Mouse (Mus musculus) MEL (cell line): ENCODE measurements around the gene Pgd. TPM values are rescaled to one million over a fixed set of nuclear protein-coding genes. Genes with fewer than 3 reads are reported as not detected.
A peak's percentile ranks its signal among the peaks of the same experiment; 100 is the strongest.

Experiments
- DNase-seq: peaks from one replicate; pipeline ENCODE4 v3.0.0; 2011; ENCODE audit warnings: low read depth, low spot score
- H3K27ac ChIP-seq: 2 replicates; pipeline ENCODE4 v1.5.1; 2012; ENCODE audit warnings: low read depth, mild to moderate bottlenecking, control low read depth, low read length, moderate library complexity; ENCODE audit not compliant: control insufficient read depth
- H3K27me3 ChIP-seq, 2 experiments: fragments of 150-350 bp in 1 of 2; sonication (generic) in 1 of 2; 2 replicates each; pipeline ENCODE4 v1.6.1; 2012; ENCODE audit warnings: low read length in 2 of 2, mild to moderate bottlenecking in 2 of 2, improper control_type of control experiment in 1 of 2, moderate library complexity in 1 of 2; ENCODE audit not compliant: insufficient read depth in 2 of 2, control insufficient read depth in 1 of 2
- H3K36me3 ChIP-seq, 2 experiments: 2 replicates each; pipeline ENCODE4 v1.6.1; 2012 to 2014; ENCODE audit warnings: low read length in 2 of 2, improper control_type of control experiment in 1 of 2, inconsistent platforms in 1 of 2, mild to moderate bottlenecking in 1 of 2; ENCODE audit not compliant: insufficient read depth in 2 of 2, control insufficient read depth in 1 of 2
- H3K4me1 ChIP-seq, 2 experiments: fragments of 150-350 bp in 1 of 2; sonication (generic) in 1 of 2; 2 replicates each; pipeline ENCODE4 v1.6.1; 2012; ENCODE audit warnings: low read length in 2 of 2, improper control_type of control experiment in 1 of 2, mild to moderate bottlenecking in 1 of 2; ENCODE audit not compliant: insufficient read depth in 2 of 2, control insufficient read depth in 1 of 2
- H3K4me3 ChIP-seq, 2 experiments: fragments of 150-350 bp in 1 of 2; sonication (generic) in 1 of 2; 2 replicates each; pipeline ENCODE4 v1.5.1; 2012; ENCODE audit warnings: low read depth in 2 of 2, low read length in 2 of 2, mild to moderate bottlenecking in 2 of 2, moderate library complexity in 2 of 2, control low read depth in 1 of 2, improper control_type of control experiment in 1 of 2; ENCODE audit not compliant: control insufficient read depth in 1 of 2, insufficient read depth in 1 of 2
- H3K79me2 ChIP-seq: 2 replicates; pipeline ENCODE4 v1.6.1; 2012; ENCODE audit warnings: mild to moderate bottlenecking, low read length, moderate library complexity; ENCODE audit not compliant: control insufficient read depth, poor library complexity, insufficient read depth
- H3K9ac ChIP-seq: 2 replicates; pipeline ENCODE4 v1.6.1; 2012; ENCODE audit warnings: low read depth, mild to moderate bottlenecking, control low read depth, low read length, moderate library complexity; ENCODE audit not compliant: control insufficient read depth, poor library complexity, severe bottlenecking
- H3K9me3 ChIP-seq: fragments of 150-350 bp; sonication (generic); replicated peaks from 2 replicates; pipeline ENCODE4 v1.6.1; 2012; ENCODE audit warnings: mild to moderate bottlenecking, low read length, improper control_type of control experiment, moderate library complexity; ENCODE audit not compliant: insufficient read depth
- BHLHE40 ChIP-seq: IDR thresholded peaks from 2 replicates; pipeline ENCODE4 v1.6.1; 2012; ENCODE audit warnings: low read depth, mild to moderate bottlenecking, inconsistent platforms, low read length, improper control_type of control experiment, borderline replicate concordance
- CHD1 ChIP-seq: IDR thresholded peaks from 2 replicates; pipeline ENCODE4 v1.6.1; 2012; ENCODE audit warnings: low read depth, mild to moderate bottlenecking, inconsistent platforms, low read length, improper control_type of control experiment
- CHD2 ChIP-seq: IDR thresholded peaks from 2 replicates; pipeline ENCODE4 v1.6.1; 2011; ENCODE audit warnings: low read length, improper control_type of control experiment
- CTCF ChIP-seq, 3 experiments: IDR thresholded peaks in 2 of 3; conservative IDR thresholded peaks in 1 of 3; 2 replicates each; pipeline ENCODE4 v1.5.1; 2011 to 2012; ENCODE audit warnings: low read length in 3 of 3, low read depth in 2 of 3, mild to moderate bottlenecking in 2 of 3, improper control_type of control experiment in 1 of 3, inconsistent platforms in 1 of 3, mixed read lengths in 1 of 3, moderate library complexity in 1 of 3; ENCODE audit not compliant: control insufficient read depth in 1 of 3, insufficient read depth in 1 of 3, poor library complexity in 1 of 3, severe bottlenecking in 1 of 3
- E2F4 ChIP-seq: IDR thresholded peaks from 2 replicates; pipeline ENCODE4 v1.6.1; 2011; ENCODE audit warnings: low read depth, low read length, improper control_type of control experiment, borderline replicate concordance
- ELF1 ChIP-seq: IDR thresholded peaks from 2 replicates; pipeline ENCODE4 v1.6.1; 2014; ENCODE audit warnings: low read depth, mild to moderate bottlenecking, inconsistent platforms, low read length, improper control_type of control experiment, moderate library complexity
- EP300 ChIP-seq, 2 experiments: IDR thresholded peaks; 2 replicates each; pipeline ENCODE4 v1.6.1; 2011; ENCODE audit warnings: improper control_type of control experiment in 2 of 2, low read length in 2 of 2, low read depth in 1 of 2, mild to moderate bottlenecking in 1 of 2
- ETS1 ChIP-seq: IDR thresholded peaks from 2 replicates; pipeline ENCODE4 v1.6.1; 2012; ENCODE audit warnings: low read depth, mild to moderate bottlenecking, inconsistent platforms, low read length, improper control_type of control experiment, moderate library complexity
- GABPA ChIP-seq: IDR thresholded peaks from 2 replicates; pipeline ENCODE4 v1.6.1; 2012; ENCODE audit warnings: low read depth, mild to moderate bottlenecking, inconsistent platforms, low read length, improper control_type of control experiment, moderate library complexity
- GATA1 ChIP-seq: IDR thresholded peaks from 2 replicates; pipeline ENCODE4 v1.6.1; 2011; ENCODE audit warnings: low read depth, low read length, improper control_type of control experiment
- HCFC1 ChIP-seq: IDR thresholded peaks from 2 replicates; pipeline ENCODE4 v1.6.1; 2012; ENCODE audit warnings: low read depth, mild to moderate bottlenecking, inconsistent platforms, low read length, improper control_type of control experiment, moderate library complexity
- JUND ChIP-seq: IDR thresholded peaks from 2 replicates; pipeline ENCODE4 v1.6.1; 2011; ENCODE audit warnings: low read depth, mild to moderate bottlenecking, improper control_type of control experiment, low read length
- KAT2A ChIP-seq: conservative IDR thresholded peaks from 2 replicates; pipeline ENCODE4 v1.6.1; 2012; ENCODE audit warnings: low read depth, low read length, improper control_type of control experiment, inconsistent platforms
- MAFK ChIP-seq: IDR thresholded peaks from 2 replicates; pipeline ENCODE4 v1.6.1; 2011; ENCODE audit warnings: low read depth, mild to moderate bottlenecking, low read length, improper control_type of control experiment, borderline replicate concordance
- MAX ChIP-seq: IDR thresholded peaks from 2 replicates; pipeline ENCODE4 v1.6.1; 2011; ENCODE audit warnings: low read length, improper control_type of control experiment
- MAZ ChIP-seq: IDR thresholded peaks from 2 replicates; pipeline ENCODE4 v1.6.1; 2012; ENCODE audit warnings: low read depth, mild to moderate bottlenecking, inconsistent platforms, low read length, improper control_type of control experiment
- MEF2A ChIP-seq: IDR thresholded peaks from 2 replicates; pipeline ENCODE4 v1.6.1; 2014; ENCODE audit warnings: low read depth, mild to moderate bottlenecking, inconsistent platforms, low read length, improper control_type of control experiment; ENCODE audit not compliant: poor library complexity, insufficient replicate concordance, severe bottlenecking; ENCODE audit errors: extremely low read depth
- MXI1 ChIP-seq: IDR thresholded peaks from 2 replicates; pipeline ENCODE4 v1.6.1; 2011; ENCODE audit warnings: mild to moderate bottlenecking, low read depth, low read length, improper control_type of control experiment
- MYB ChIP-seq: IDR thresholded peaks from 2 replicates; pipeline ENCODE4 v1.6.1; 2011; ENCODE audit warnings: mild to moderate bottlenecking, low read depth, low read length, improper control_type of control experiment
- MYC ChIP-seq: IDR thresholded peaks from 2 replicates; pipeline ENCODE4 v1.6.1; 2011; ENCODE audit warnings: low read depth, mild to moderate bottlenecking, low read length, improper control_type of control experiment, moderate library complexity
- NELFE ChIP-seq: IDR thresholded peaks from 2 replicates; pipeline ENCODE4 v1.6.1; 2011; ENCODE audit warnings: low read depth, low read length, improper control_type of control experiment
- NRF1 ChIP-seq: IDR thresholded peaks from 2 replicates; pipeline ENCODE4 v1.6.1; 2014; ENCODE audit warnings: low read depth, mild to moderate bottlenecking, inconsistent platforms, low read length, improper control_type of control experiment, moderate library complexity; ENCODE audit not compliant: poor library complexity, insufficient read depth, severe bottlenecking
- POLR2A ChIP-seq, 2 experiments: IDR thresholded peaks; 2 replicates each; pipeline ENCODE4 v1.6.1; 2011 to 2012; ENCODE audit warnings: low read length in 2 of 2, mild to moderate bottlenecking in 2 of 2, control low read depth in 1 of 2, improper control_type of control experiment in 1 of 2, low read depth in 1 of 2, moderate library complexity in 1 of 2; ENCODE audit not compliant: control insufficient read depth in 1 of 2, insufficient read depth in 1 of 2, poor library complexity in 1 of 2
- POLR2AphosphoS2 ChIP-seq: IDR thresholded peaks from 2 replicates; pipeline ENCODE4 v1.6.1; 2011; ENCODE audit warnings: low read length, improper control_type of control experiment
- POLR2AphosphoS5 ChIP-seq: IDR thresholded peaks from 2 replicates; pipeline ENCODE4 v1.6.1; 2012; ENCODE audit warnings: low read depth, borderline replicate concordance, mild to moderate bottlenecking, inconsistent platforms, low read length, moderate library complexity, mixed read lengths
- RAD21 ChIP-seq: IDR thresholded peaks from 2 replicates; pipeline ENCODE4 v1.6.1; 2011; ENCODE audit warnings: mild to moderate bottlenecking, low read depth, low read length, improper control_type of control experiment
- RCOR1 ChIP-seq: IDR thresholded peaks from 2 replicates; pipeline ENCODE4 v1.6.1; 2012; ENCODE audit warnings: low read depth, mild to moderate bottlenecking, inconsistent platforms, low read length, improper control_type of control experiment
- SIN3A ChIP-seq: IDR thresholded peaks from 2 replicates; pipeline ENCODE4 v1.6.1; 2012; ENCODE audit warnings: low read length, improper control_type of control experiment, inconsistent platforms
- SMC3 ChIP-seq: IDR thresholded peaks from 2 replicates; pipeline ENCODE4 v1.6.1; 2011; ENCODE audit warnings: low read depth, low read length, improper control_type of control experiment
- TAL1 ChIP-seq: IDR thresholded peaks from 2 replicates; pipeline ENCODE4 v1.6.1; 2012; ENCODE audit warnings: mild to moderate bottlenecking, inconsistent platforms, low read length, moderate library complexity, mixed read lengths
- TBP ChIP-seq: IDR thresholded peaks from 2 replicates; pipeline ENCODE4 v1.8.0; 2011; ENCODE audit warnings: low read depth, low read length, improper control_type of control experiment
- TCF12 ChIP-seq: IDR thresholded peaks from 2 replicates; pipeline ENCODE4 v1.6.1; 2014; ENCODE audit warnings: low read depth, mild to moderate bottlenecking, inconsistent platforms, low read length, improper control_type of control experiment, moderate library complexity
- USF1 ChIP-seq: IDR thresholded peaks from 2 replicates; pipeline ENCODE4 v1.6.1; 2014; ENCODE audit warnings: low read depth, mild to moderate bottlenecking, inconsistent platforms, low read length, improper control_type of control experiment, moderate library complexity
- USF2 ChIP-seq, 2 experiments: IDR thresholded peaks; 2 replicates each; pipeline ENCODE4 v1.6.1; 2011 to 2012; ENCODE audit warnings: improper control_type of control experiment in 2 of 2, low read length in 2 of 2, borderline replicate concordance in 1 of 2, inconsistent platforms in 1 of 2, low read depth in 1 of 2, mild to moderate bottlenecking in 1 of 2; ENCODE audit not compliant: insufficient read depth in 1 of 2
- ZC3H11A ChIP-seq: IDR thresholded peaks from 2 replicates; pipeline ENCODE4 v1.6.1; 2012; ENCODE audit warnings: low read depth, mild to moderate bottlenecking, inconsistent platforms, low read length, improper control_type of control experiment
- ZKSCAN1 ChIP-seq: IDR thresholded peaks from 2 replicates; pipeline ENCODE4 v1.6.1; 2012; ENCODE audit warnings: low read depth, mild to moderate bottlenecking, inconsistent platforms, low read length, improper control_type of control experiment, moderate library complexity
- ZMIZ1 ChIP-seq: IDR thresholded peaks from 2 replicates; pipeline ENCODE4 v1.6.1; 2012; ENCODE audit warnings: low read depth, mild to moderate bottlenecking, inconsistent platforms, low read length, improper control_type of control experiment, moderate library complexity
- ZNF384 ChIP-seq: IDR thresholded peaks from 2 replicates; pipeline ENCODE4 v1.6.1; 2012; ENCODE audit warnings: low read depth, mild to moderate bottlenecking, inconsistent platforms, low read length, improper control_type of control experiment
- polyA plus RNA-seq, 2 experiments: library from polyadenylated mRNA; stranded (reverse) in 1 of 2; unstranded in 1 of 2; fragments of >175 nt in 1 of 2; fragments of >200 nt in 1 of 2; gene quantifications; 2 replicates each; pipeline versions ENCODE4 v1.2.1 to v1.2.4; 2012; ENCODE audit warnings: low replicate concordance in 2 of 2, low read depth in 1 of 2; ENCODE audit not compliant: insufficient read length in 2 of 2, insufficient read depth in 1 of 2, missing spikeins in 1 of 2
- total RNA-seq: library from RNA; depleted of rRNA; stranded (reverse); fragments of 300-350 nt; gene quantifications from 2 replicates; pipeline ENCODE4 v1.2.3, GENCODE M21; 2012

Gene Pgd
- total and polyA plus RNA-seq, 3 experiments: 116 to 219 TPM; not detected in 1

GRCm38 (mm10) chr4:149159203-149159602 is 7.4 kb downstream of the Pgd start:
- Histone ChIP-seq H3K9me3 (no peaks in the 10 kb centered on the region), H3K27me3 (no peaks in the 10 kb centered on the region), H3K79me2 (peaks cover 5% of the 10 kb centered on the region; the same call in 1 of the 2 replicates), H3K27ac (peak overlapping the region; percentile 85), H3K4me3 (no peak overlapping the region), H3K9ac (peak overlapping the region; percentile 35), H3K4me1 (peaks cover 12 to 28% of the 10 kb centered on the region in 2 experiments), H3K36me3 (peaks cover 21 to 30% of the 10 kb centered on the region in 2 experiments)
- DNase-seq: peak; percentile 60
- TF ChIP-seq HCFC1 (no peak), NRF1 (no peak), TAL1 (0 out of 2 replicates have a peak, but pooled peaks have one; percentile 28), CHD2 (no peak), E2F4 (no peak), JUND (no peak), RCOR1 (0 out of 2 replicates have a peak, but pooled peaks have one; percentile 45), RAD21 (no peak), USF2 (IDR thresholded peaks at IDR 0.05; ENCODE audit: borderline replicate concordance in 1 of 2, insufficient read depth in 1 of 2, low read depth in 1 of 2, low read length in 2 of 2) (no peak), ZKSCAN1 (no peak), MAZ (no peak), MXI1 (0 out of 2 replicates have a peak, but pooled peaks have one; percentile 43), MYC (no peak), SMC3 (no peak), ZC3H11A (no peak), POLR2AphosphoS5 (no peak), POLR2A (IDR thresholded peaks at IDR 0.05; ENCODE audit: control insufficient read depth in 1 of 2, insufficient read depth in 1 of 2, low read depth in 1 of 2, low read length in 2 of 2, poor library complexity in 1 of 2) (no peak), GATA1 (peak; percentile 68), KAT2A (no peak), CHD1 (no peak), ZMIZ1 (no peak), ZNF384 (0 out of 2 replicates have a peak, but pooled peaks have one; percentile 13), MEF2A (no peak), MYB (no peak), NELFE (no peak), SIN3A (no peak), TCF12 (peak; percentile 32; the same call in 1 of the 2 replicates), ETS1 (0 out of 2 replicates have a peak, but pooled peaks have one; percentile 15), MAX (no peak), CTCF (IDR thresholded peaks at IDR 0.05 in 2 of 3, conservative IDR thresholded peaks at IDR 0.05 in 1 of 3; ENCODE audit: control insufficient read depth in 1 of 3, insufficient read depth in 1 of 3, low read depth in 2 of 3, low read length in 3 of 3, poor library complexity in 1 of 3, severe bottlenecking in 1 of 3) (no peak), ELF1 (no peak), MAFK (no peak), EP300 (IDR thresholded peaks at IDR 0.05; ENCODE audit: low read depth in 1 of 2, low read length in 2 of 2) (peak; percentile 61; a peak in 3 of 4 replicates), TBP (peak; percentile 26; the same call in 1 of the 2 replicates), POLR2AphosphoS2 (no peak), BHLHE40 (no peak), USF1 (peak; percentile 28; the same call in 1 of the 2 replicates), GABPA (no peak)
